Mouse (Mus musculus): ENCODE results near the gene Hunk. TPM values are rescaled to one million over a fixed set of nuclear protein-coding genes. Genes with fewer than 3 reads are reported as not detected.

Gene Hunk
- polyA plus RNA-seq, 1 experiment from 2014 or later: 14.5 TPM

DNA sequence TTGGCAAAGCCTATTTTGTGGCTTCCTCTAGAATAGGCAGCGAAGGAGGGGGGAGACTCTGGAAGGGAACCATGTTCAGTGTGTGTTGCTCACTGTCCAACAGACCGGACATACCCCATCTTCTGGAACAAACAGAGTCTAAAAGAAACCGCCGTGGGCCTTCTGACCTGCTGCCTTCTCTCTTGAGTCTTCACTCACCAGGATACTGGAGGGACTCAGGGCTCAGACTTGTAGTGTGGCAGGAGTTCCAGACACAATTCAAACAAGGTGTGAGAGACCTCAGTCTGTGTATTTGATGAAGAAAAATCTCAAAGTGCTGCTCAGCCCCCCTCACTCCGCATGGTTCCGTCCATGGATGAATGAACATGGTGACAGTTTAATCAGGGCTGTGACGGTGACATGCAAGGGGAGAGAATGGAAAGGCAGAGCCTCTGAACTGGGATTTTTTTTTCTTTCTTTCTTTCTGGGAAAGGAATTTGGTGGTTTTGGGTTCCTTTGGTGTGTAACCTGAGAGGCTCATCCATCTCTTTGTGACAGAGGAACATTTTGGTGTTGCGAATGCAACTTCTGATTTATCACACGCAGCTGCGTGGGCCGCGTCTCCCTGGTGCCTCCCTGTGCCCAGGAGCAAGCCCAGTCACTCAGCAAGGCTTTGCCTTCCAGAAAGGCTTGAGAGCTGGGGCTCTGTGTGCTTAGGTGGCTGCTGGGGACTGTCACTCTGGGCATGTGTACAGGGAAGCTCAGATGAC lies 21.9 kb downstream of the Hunk start:
- H3K27me3 ChIP-seq (ENCODE audit: control insufficient read depth, insufficient read depth, low read length): no peaks in the 10 kb centered on the region
- H3K9ac ChIP-seq (replicated peaks; ENCODE audit: low read length): no peak overlapping the region
- H3K4me2 ChIP-seq (ENCODE audit: low read depth, low read length): no peak overlapping the region
- peaks cover 11% of the 10 kb centered on the region for H3K4me1 ChIP-seq (ENCODE audit: control insufficient read depth, insufficient read depth, low read length)
- H3K36me3 ChIP-seq (replicated peaks; ENCODE audit: control insufficient read depth, insufficient read depth, low read depth, low read length): no peaks in the 10 kb centered on the region
- ATAC-seq (replicated peaks; ENCODE audit: insufficient number of reproducible peaks, low FRiP score, low TSS enrichment, low read depth): no peak; the same call in 1 of the 2 replicates
- 35% methylated on average over 12 of the region's 12 CpGs for WGBS
- H3K9me3 ChIP-seq (replicated peaks; ENCODE audit: control insufficient read depth, low read length): no peaks in the 10 kb centered on the region
- 0 out of 2 replicates have a peak overlapping the region, but pooled peaks have one; percentile 41 for H3K27ac ChIP-seq (replicated peaks; ENCODE audit: low read depth, low read length)
- peak; percentile 37 for DNase-seq (ENCODE audit: low spot score)
- no peak overlapping the region for H3K4me3 ChIP-seq (ENCODE audit: low read depth, low read length)

GRCm38 (mm10) chr16:90412096-90413082 lies 26.6 kb downstream of the Hunk start:
- 91% methylated on average over 8 of the region's 8 CpGs for WGBS
- Histone ChIP-seq H3K4me1 (ENCODE audit: control insufficient read depth, insufficient read depth, low read length) (peaks cover 8% of the 10 kb centered on the region), H3K9ac (replicated peaks; ENCODE audit: low read length) (no peak overlapping the region), H3K27ac (replicated peaks; ENCODE audit: low read depth, low read length) (no peak overlapping the region), H3K9me3 (replicated peaks; ENCODE audit: control insufficient read depth, low read length) (no peaks in the 10 kb centered on the region), H3K4me2 (ENCODE audit: low read depth, low read length) (no peak overlapping the region), H3K36me3 (replicated peaks; ENCODE audit: control insufficient read depth, insufficient read depth, low read depth, low read length) (no peaks in the 10 kb centered on the region), H3K27me3 (ENCODE audit: control insufficient read depth, insufficient read depth, low read length) (no peaks in the 10 kb centered on the region), H3K4me3 (ENCODE audit: low read depth, low read length) (no peak overlapping the region)
- DNase-seq (ENCODE audit: low spot score) (no peak), ATAC-seq (replicated peaks; ENCODE audit: insufficient number of reproducible peaks, low FRiP score, low TSS enrichment, low read depth) (no peak)

DNA sequence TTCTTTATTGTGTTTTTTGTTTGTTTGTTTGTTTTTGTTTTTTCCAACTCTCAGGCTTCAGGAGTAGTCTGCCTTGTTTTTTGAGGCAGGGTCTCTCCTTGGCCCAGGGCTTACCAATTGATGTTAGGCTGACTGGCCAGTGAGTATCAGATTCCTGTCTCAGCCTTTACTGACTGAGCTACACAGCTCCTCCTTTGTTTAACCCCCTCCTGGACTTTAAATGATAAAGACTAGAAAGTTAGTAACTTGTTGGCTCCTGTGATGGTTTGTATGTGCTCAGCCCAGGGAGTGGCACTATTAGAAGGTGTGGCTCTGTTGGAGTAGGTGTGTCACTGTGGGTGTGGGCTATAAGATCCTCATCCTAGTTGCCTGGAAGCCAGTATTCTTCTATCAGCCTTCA lies 30.8 kb downstream of the Hunk start:
- H3K27me3 ChIP-seq (ENCODE audit: control insufficient read depth, insufficient read depth, low read length): no peaks in the 10 kb centered on the region
- no peak for ATAC-seq (replicated peaks; ENCODE audit: insufficient number of reproducible peaks, low FRiP score, low TSS enrichment, low read depth)
- no peak overlapping the region for H3K4me3 ChIP-seq (ENCODE audit: low read depth, low read length)
- no peaks in the 10 kb centered on the region for H3K9me3 ChIP-seq (replicated peaks; ENCODE audit: control insufficient read depth, low read length)
- no peak for DNase-seq (ENCODE audit: low spot score)
- no peak overlapping the region for H3K4me2 ChIP-seq (ENCODE audit: low read depth, low read length)
- H3K4me1 ChIP-seq (ENCODE audit: control insufficient read depth, insufficient read depth, low read length): peaks cover 11% of the 10 kb centered on the region
- no peaks in the 10 kb centered on the region for H3K36me3 ChIP-seq (replicated peaks; ENCODE audit: control insufficient read depth, insufficient read depth, low read depth, low read length)
- H3K27ac ChIP-seq (replicated peaks; ENCODE audit: low read depth, low read length): no peak overlapping the region
- no peak overlapping the region for H3K9ac ChIP-seq (replicated peaks; ENCODE audit: low read length)

DNA sequence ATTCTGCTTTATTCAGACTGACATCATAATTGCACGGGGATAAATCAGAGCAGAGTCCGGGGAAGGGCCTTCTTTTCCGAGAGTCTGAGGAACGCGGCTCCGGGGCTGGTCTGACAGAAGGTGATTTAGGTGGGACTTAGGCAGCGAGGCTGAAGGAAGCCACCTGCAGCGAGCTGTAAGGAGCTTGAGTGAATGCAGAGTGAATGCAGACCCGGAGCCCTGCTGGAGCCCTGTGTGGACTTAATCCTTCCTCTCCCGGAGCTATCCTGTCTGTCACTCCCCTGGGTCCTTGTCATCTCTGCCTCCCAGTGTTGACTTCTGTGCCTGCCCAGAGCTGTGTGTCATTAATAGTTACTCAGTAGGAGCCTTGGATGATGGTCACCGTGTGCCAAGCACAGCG lies 32.8 kb downstream of the Hunk start:
- Histone ChIP-seq H3K9me3 (replicated peaks; ENCODE audit: control insufficient read depth, low read length) (no peaks in the 10 kb centered on the region), H3K4me2 (ENCODE audit: low read depth, low read length) (no peak overlapping the region), H3K27ac (replicated peaks; ENCODE audit: low read depth, low read length) (no peak overlapping the region), H3K9ac (replicated peaks; ENCODE audit: low read length) (no peak overlapping the region), H3K4me3 (ENCODE audit: low read depth, low read length) (no peak overlapping the region), H3K36me3 (replicated peaks; ENCODE audit: control insufficient read depth, insufficient read depth, low read depth, low read length) (no peaks in the 10 kb centered on the region), H3K27me3 (ENCODE audit: control insufficient read depth, insufficient read depth, low read length) (no peaks in the 10 kb centered on the region), H3K4me1 (ENCODE audit: control insufficient read depth, insufficient read depth, low read length) (peaks cover 18% of the 10 kb centered on the region)
- ATAC-seq (replicated peaks; ENCODE audit: insufficient number of reproducible peaks, low FRiP score, low TSS enrichment, low read depth) (0 out of 2 replicates have a peak, but pooled peaks have one; percentile 46), DNase-seq (ENCODE audit: low spot score) (peak; percentile 33)
- 8% methylated on average over 12 of the region's 12 CpGs for WGBS

- H3K4me3 ChIP-seq (ENCODE audit: low read depth, low read length): no peak overlapping the region
- ATAC-seq (replicated peaks; ENCODE audit: insufficient number of reproducible peaks, low FRiP score, low TSS enrichment, low read depth): no peak
- DNase-seq (ENCODE audit: low spot score): no peak
Measured at GRCm38 (mm10) chr16:90421145-90421544, 35.3 kb downstream of the Hunk start.

DNA sequence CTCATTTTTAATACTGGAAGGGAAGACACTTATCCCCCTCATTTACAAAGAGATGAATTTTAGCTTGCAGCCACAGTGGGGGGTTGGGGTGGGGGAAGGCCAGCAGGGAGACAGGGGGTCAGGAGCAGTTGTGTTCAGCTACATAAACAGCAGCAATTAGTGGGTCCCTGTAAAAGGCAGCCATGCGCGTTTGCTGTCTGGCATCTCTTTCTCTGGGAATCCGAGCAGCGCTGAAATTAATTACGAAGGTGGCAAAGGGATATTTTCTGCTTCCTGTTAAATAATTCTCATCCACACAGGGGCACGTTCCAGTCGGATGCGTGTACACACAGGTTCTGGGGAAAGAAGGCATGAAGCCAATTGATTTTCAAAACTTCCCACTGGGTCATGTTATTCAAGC lies 35.7 kb downstream of the Hunk start:
- Histone ChIP-seq H3K36me3 (replicated peaks; ENCODE audit: control insufficient read depth, insufficient read depth, low read depth, low read length) (no peaks in the 10 kb centered on the region), H3K9me3 (replicated peaks; ENCODE audit: control insufficient read depth, low read length) (no peaks in the 10 kb centered on the region), H3K4me3 (ENCODE audit: low read depth, low read length) (no peak overlapping the region), H3K27me3 (ENCODE audit: control insufficient read depth, insufficient read depth, low read length) (no peaks in the 10 kb centered on the region), H3K4me2 (ENCODE audit: low read depth, low read length) (no peak overlapping the region), H3K4me1 (ENCODE audit: control insufficient read depth, insufficient read depth, low read length) (peaks cover 18% of the 10 kb centered on the region), H3K9ac (replicated peaks; ENCODE audit: low read length) (no peak overlapping the region), H3K27ac (replicated peaks; ENCODE audit: low read depth, low read length) (peak overlapping the region; percentile 59)
- no peak for DNase-seq (ENCODE audit: low spot score)
- ATAC-seq (replicated peaks; ENCODE audit: insufficient number of reproducible peaks, low FRiP score, low TSS enrichment, low read depth): no peak
- WGBS: 17% methylated on average over 8 of the region's 8 CpGs

More at GRCm38 (mm10) chr16:90421145-90421544, 35.3 kb downstream of the Hunk start:
- Histone ChIP-seq H3K27me3 (ENCODE audit: control insufficient read depth, insufficient read depth, low read length) (no peaks in the 10 kb centered on the region), H3K27ac (replicated peaks; ENCODE audit: low read depth, low read length) (peak overlapping the region; percentile 59), H3K4me2 (ENCODE audit: low read depth, low read length) (no peak overlapping the region), H3K36me3 (replicated peaks; ENCODE audit: control insufficient read depth, insufficient read depth, low read depth, low read length) (no peaks in the 10 kb centered on the region), H3K4me1 (ENCODE audit: control insufficient read depth, insufficient read depth, low read length) (peaks cover 18% of the 10 kb centered on the region), H3K9ac (replicated peaks; ENCODE audit: low read length) (no peak overlapping the region), H3K9me3 (replicated peaks; ENCODE audit: control insufficient read depth, low read length) (no peaks in the 10 kb centered on the region)
- 15% methylated on average over 7 of the region's 7 CpGs for WGBS

GRCm38 (mm10) chr16:90422108-90422529 lies 36.3 kb downstream of the Hunk start:
- no peak overlapping the region; the same call in 1 of the 2 replicates for H3K9ac ChIP-seq (replicated peaks; ENCODE audit: low read length)
- H3K36me3 ChIP-seq (replicated peaks; ENCODE audit: control insufficient read depth, insufficient read depth, low read depth, low read length): no peaks in the 10 kb centered on the region
- peak overlapping the region; percentile 56 for H3K27ac ChIP-seq (replicated peaks; ENCODE audit: low read depth, low read length)
- H3K9me3 ChIP-seq (replicated peaks; ENCODE audit: control insufficient read depth, low read length): no peaks in the 10 kb centered on the region
- DNase-seq (ENCODE audit: low spot score) (no peak), ATAC-seq (replicated peaks; ENCODE audit: insufficient number of reproducible peaks, low FRiP score, low TSS enrichment, low read depth) (no peak)
- no peak overlapping the region for H3K4me3 ChIP-seq (ENCODE audit: low read depth, low read length)
- H3K4me1 ChIP-seq (ENCODE audit: control insufficient read depth, insufficient read depth, low read length): peaks cover 18% of the 10 kb centered on the region
- WGBS: 69% methylated on average over 11 of the region's 11 CpGs
- no peaks in the 10 kb centered on the region for H3K27me3 ChIP-seq (ENCODE audit: control insufficient read depth, insufficient read depth, low read length)
- no peak overlapping the region for H3K4me2 ChIP-seq (ENCODE audit: low read depth, low read length)
